Mouse (Mus musculus) MEL (cell line): ENCODE results near the gene Iqcf1. TPM values are rescaled to one million over a fixed set of nuclear protein-coding genes. Genes with fewer than 3 reads are reported as not detected.

Source experiments
- DNase-seq: peaks from one replicate; pipeline ENCODE4 v3.0.0; 2011; ENCODE audit warnings: low read depth, low spot score
- H3K27ac ChIP-seq: 2 replicates; pipeline ENCODE4 v1.5.1; 2012; ENCODE audit warnings: low read depth, mild to moderate bottlenecking, control low read depth, low read length, moderate library complexity; ENCODE audit not compliant: control insufficient read depth
- H3K27me3 ChIP-seq, 2 experiments: fragments of 150-350 bp in 1 of 2; sonication (generic) in 1 of 2; 2 replicates each; pipeline ENCODE4 v1.6.1; 2012; ENCODE audit warnings: low read length in 2 of 2, mild to moderate bottlenecking in 2 of 2, improper control_type of control experiment in 1 of 2, moderate library complexity in 1 of 2; ENCODE audit not compliant: insufficient read depth in 2 of 2, control insufficient read depth in 1 of 2
- H3K36me3 ChIP-seq, 2 experiments: 2 replicates each; pipeline ENCODE4 v1.6.1; 2012 to 2014; ENCODE audit warnings: low read length in 2 of 2, improper control_type of control experiment in 1 of 2, inconsistent platforms in 1 of 2, mild to moderate bottlenecking in 1 of 2; ENCODE audit not compliant: insufficient read depth in 2 of 2, control insufficient read depth in 1 of 2
- H3K4me1 ChIP-seq, 2 experiments: fragments of 150-350 bp in 1 of 2; sonication (generic) in 1 of 2; 2 replicates each; pipeline ENCODE4 v1.6.1; 2012; ENCODE audit warnings: low read length in 2 of 2, improper control_type of control experiment in 1 of 2, mild to moderate bottlenecking in 1 of 2; ENCODE audit not compliant: insufficient read depth in 2 of 2, control insufficient read depth in 1 of 2
- H3K4me3 ChIP-seq, 2 experiments: fragments of 150-350 bp in 1 of 2; sonication (generic) in 1 of 2; 2 replicates each; pipeline ENCODE4 v1.5.1; 2012; ENCODE audit warnings: low read depth in 2 of 2, low read length in 2 of 2, mild to moderate bottlenecking in 2 of 2, moderate library complexity in 2 of 2, control low read depth in 1 of 2, improper control_type of control experiment in 1 of 2; ENCODE audit not compliant: control insufficient read depth in 1 of 2, insufficient read depth in 1 of 2
- H3K79me2 ChIP-seq: 2 replicates; pipeline ENCODE4 v1.6.1; 2012; ENCODE audit warnings: mild to moderate bottlenecking, low read length, moderate library complexity; ENCODE audit not compliant: control insufficient read depth, poor library complexity, insufficient read depth
- H3K9ac ChIP-seq: 2 replicates; pipeline ENCODE4 v1.6.1; 2012; ENCODE audit warnings: low read depth, mild to moderate bottlenecking, control low read depth, low read length, moderate library complexity; ENCODE audit not compliant: control insufficient read depth, poor library complexity, severe bottlenecking
- H3K9me3 ChIP-seq: fragments of 150-350 bp; sonication (generic); replicated peaks from 2 replicates; pipeline ENCODE4 v1.6.1; 2012; ENCODE audit warnings: mild to moderate bottlenecking, low read length, improper control_type of control experiment, moderate library complexity; ENCODE audit not compliant: insufficient read depth
- CHD1 ChIP-seq: IDR thresholded peaks from 2 replicates; pipeline ENCODE4 v1.6.1; 2012; ENCODE audit warnings: low read depth, mild to moderate bottlenecking, inconsistent platforms, low read length, improper control_type of control experiment
- CHD2 ChIP-seq: IDR thresholded peaks from 2 replicates; pipeline ENCODE4 v1.6.1; 2011; ENCODE audit warnings: low read length, improper control_type of control experiment
- EP300 ChIP-seq, 2 experiments: IDR thresholded peaks; 2 replicates each; pipeline ENCODE4 v1.6.1; 2011; ENCODE audit warnings: improper control_type of control experiment in 2 of 2, low read length in 2 of 2, low read depth in 1 of 2, mild to moderate bottlenecking in 1 of 2
- GABPA ChIP-seq: IDR thresholded peaks from 2 replicates; pipeline ENCODE4 v1.6.1; 2012; ENCODE audit warnings: low read depth, mild to moderate bottlenecking, inconsistent platforms, low read length, improper control_type of control experiment, moderate library complexity
- GATA1 ChIP-seq: IDR thresholded peaks from 2 replicates; pipeline ENCODE4 v1.6.1; 2011; ENCODE audit warnings: low read depth, low read length, improper control_type of control experiment
- JUND ChIP-seq: IDR thresholded peaks from 2 replicates; pipeline ENCODE4 v1.6.1; 2011; ENCODE audit warnings: low read depth, mild to moderate bottlenecking, improper control_type of control experiment, low read length
- MAX ChIP-seq: IDR thresholded peaks from 2 replicates; pipeline ENCODE4 v1.6.1; 2011; ENCODE audit warnings: low read length, improper control_type of control experiment
- MEF2A ChIP-seq: IDR thresholded peaks from 2 replicates; pipeline ENCODE4 v1.6.1; 2014; ENCODE audit warnings: low read depth, mild to moderate bottlenecking, inconsistent platforms, low read length, improper control_type of control experiment; ENCODE audit not compliant: poor library complexity, insufficient replicate concordance, severe bottlenecking; ENCODE audit errors: extremely low read depth
- MXI1 ChIP-seq: IDR thresholded peaks from 2 replicates; pipeline ENCODE4 v1.6.1; 2011; ENCODE audit warnings: mild to moderate bottlenecking, low read depth, low read length, improper control_type of control experiment
- MYB ChIP-seq: IDR thresholded peaks from 2 replicates; pipeline ENCODE4 v1.6.1; 2011; ENCODE audit warnings: mild to moderate bottlenecking, low read depth, low read length, improper control_type of control experiment
- NELFE ChIP-seq: IDR thresholded peaks from 2 replicates; pipeline ENCODE4 v1.6.1; 2011; ENCODE audit warnings: low read depth, low read length, improper control_type of control experiment
- POLR2AphosphoS5 ChIP-seq: IDR thresholded peaks from 2 replicates; pipeline ENCODE4 v1.6.1; 2012; ENCODE audit warnings: low read depth, borderline replicate concordance, mild to moderate bottlenecking, inconsistent platforms, low read length, moderate library complexity, mixed read lengths
- RAD21 ChIP-seq: IDR thresholded peaks from 2 replicates; pipeline ENCODE4 v1.6.1; 2011; ENCODE audit warnings: mild to moderate bottlenecking, low read depth, low read length, improper control_type of control experiment
- RCOR1 ChIP-seq: IDR thresholded peaks from 2 replicates; pipeline ENCODE4 v1.6.1; 2012; ENCODE audit warnings: low read depth, mild to moderate bottlenecking, inconsistent platforms, low read length, improper control_type of control experiment
- SIN3A ChIP-seq: IDR thresholded peaks from 2 replicates; pipeline ENCODE4 v1.6.1; 2012; ENCODE audit warnings: low read length, improper control_type of control experiment, inconsistent platforms
- TAL1 ChIP-seq: IDR thresholded peaks from 2 replicates; pipeline ENCODE4 v1.6.1; 2012; ENCODE audit warnings: mild to moderate bottlenecking, inconsistent platforms, low read length, moderate library complexity, mixed read lengths
- TCF12 ChIP-seq: IDR thresholded peaks from 2 replicates; pipeline ENCODE4 v1.6.1; 2014; ENCODE audit warnings: low read depth, mild to moderate bottlenecking, inconsistent platforms, low read length, improper control_type of control experiment, moderate library complexity
- UBTF ChIP-seq: IDR thresholded peaks from 2 replicates; pipeline ENCODE4 v1.6.1; 2012; ENCODE audit warnings: low read depth, mild to moderate bottlenecking, inconsistent platforms, low read length, improper control_type of control experiment, moderate library complexity, borderline replicate concordance; ENCODE audit not compliant: insufficient read depth
- USF2 ChIP-seq, 2 experiments: IDR thresholded peaks; 2 replicates each; pipeline ENCODE4 v1.6.1; 2011 to 2012; ENCODE audit warnings: improper control_type of control experiment in 2 of 2, low read length in 2 of 2, borderline replicate concordance in 1 of 2, inconsistent platforms in 1 of 2, low read depth in 1 of 2, mild to moderate bottlenecking in 1 of 2; ENCODE audit not compliant: insufficient read depth in 1 of 2
- ZKSCAN1 ChIP-seq: IDR thresholded peaks from 2 replicates; pipeline ENCODE4 v1.6.1; 2012; ENCODE audit warnings: low read depth, mild to moderate bottlenecking, inconsistent platforms, low read length, improper control_type of control experiment, moderate library complexity
- ZMIZ1 ChIP-seq: IDR thresholded peaks from 2 replicates; pipeline ENCODE4 v1.6.1; 2012; ENCODE audit warnings: low read depth, mild to moderate bottlenecking, inconsistent platforms, low read length, improper control_type of control experiment, moderate library complexity
- polyA plus RNA-seq, 2 experiments: library from polyadenylated mRNA; stranded (reverse) in 1 of 2; unstranded in 1 of 2; fragments of >175 nt in 1 of 2; fragments of >200 nt in 1 of 2; gene quantifications; 2 replicates each; pipeline versions ENCODE4 v1.2.1 to v1.2.4; 2012; ENCODE audit warnings: low replicate concordance in 2 of 2, low read depth in 1 of 2; ENCODE audit not compliant: insufficient read length in 2 of 2, insufficient read depth in 1 of 2, missing spikeins in 1 of 2
- total RNA-seq: library from RNA; depleted of rRNA; stranded (reverse); fragments of 300-350 nt; gene quantifications from 2 replicates; pipeline ENCODE4 v1.2.3, GENCODE M21; 2012

Gene Iqcf1
- total and polyA plus RNA-seq, 3 experiments, result 0.52 TPM; not detected in 2

GRCm38 (mm10) chr9:106481676-106482075, 18.1 kb upstream of the Iqcf1 start:
- Histone ChIP-seq H3K4me3 (no peak overlapping the region), H3K79me2 (peaks cover 27% of the 10 kb centered on the region), H3K36me3 (peaks cover 0 to 3% of the 10 kb centered on the region in 2 experiments; a peak in 3 of 4 replicates), H3K9me3 (no peaks in the 10 kb centered on the region), H3K27me3 (no peaks in the 10 kb centered on the region), H3K27ac (no peak overlapping the region), H3K9ac (no peak overlapping the region)
- no peak for DNase-seq
- TF ChIP-seq ZMIZ1 (no peak), NELFE (no peak), MYB (no peak), EP300 (IDR thresholded peaks at IDR 0.05; ENCODE audit: low read depth in 1 of 2, low read length in 2 of 2) (no peak), MXI1 (no peak), TCF12 (no peak), CHD2 (no peak), RCOR1 (no peak), CHD1 (no peak), GATA1 (no peak), SIN3A (no peak), JUND (no peak), ZKSCAN1 (no peak), GABPA (no peak), UBTF (no peak), USF2 (IDR thresholded peaks at IDR 0.05; ENCODE audit: borderline replicate concordance in 1 of 2, insufficient read depth in 1 of 2, low read depth in 1 of 2, low read length in 2 of 2) (no peak)
- TF ChIP-seq, all 39 proteins: peak for 0
- H3K4me1 ChIP-seq, result peaks cover 0 to 9% of the 10 kb centered on the region in 2 experiments; a peak in 3 of 4 replicates

- Histone ChIP-seq H3K27ac (no peak overlapping the region), H3K4me1 (peaks cover 0 to 9% of the 10 kb centered on the region in 2 experiments; a peak in 3 of 4 replicates), H3K79me2 (peaks cover 22% of the 10 kb centered on the region), H3K9ac (no peak overlapping the region), H3K4me3 (no peak overlapping the region), H3K9me3 (no peaks in the 10 kb centered on the region), H3K36me3 (peaks cover 0 to 3% of the 10 kb centered on the region in 2 experiments; a peak in 3 of 4 replicates), H3K27me3 (no peaks in the 10 kb centered on the region)
- DNase-seq, result no peak
- TF ChIP-seq MYB (no peak), RCOR1 (no peak), MAX (no peak), SIN3A (no peak), POLR2AphosphoS5 (no peak), MEF2A (no peak), CHD2 (no peak), UBTF (no peak), TAL1 (no peak), RAD21 (no peak)
Measured at GRCm38 (mm10) chr9:106482578-106483115, 17.1 kb upstream of the Iqcf1 start.
